8 mouse cellular contexts compared by ENCODE assay signal in genomic region chr19:54043851-54044250, GRCm38 (mm10). TPM values are rescaled to one million over a fixed set of nuclear protein-coding genes. Genes with fewer than 3 reads are reported as not detected.
DNase-seq lines count a peak whose midpoint lies in the region; ATAC-seq lines count a peak whose summit lies in the region.

Gene Adra2a (plus strand): TSS chr19:54044151.

- no peak for DNase-seq in kidney, adult 18-20 months
- DNase-seq in embryonic facial prominence, embryonic 10.5 days (ENCODE audit: low spot score): no peak
- DNase-seq in retina, embryonic 14.5 days (ENCODE audit: low spot score): no peak
- DNase-seq in cerebellum, postnatal 14 days: no peak
- DNase-seq in Muller cell, postnatal 12 days (ENCODE audit: inconsistent ontology term): no peak

- ATAC-seq in kidney, embryonic 15.5 days (replicated peaks; ENCODE audit: low FRiP score): no peak
- no peak for ATAC-seq in intestine, embryonic 15.5 days
- no peak for ATAC-seq in midbrain, embryonic 12.5 days (ENCODE audit: low FRiP score, low read depth)

- H3K27ac ChIP-seq in kidney, embryonic 15.5 days: peak within 1 kb of the TSS; percentile 42; the same call in 1 of the 2 replicates
- H3K27ac ChIP-seq in embryonic facial prominence, embryonic 10.5 days (replicated peaks): 0 out of 2 replicates have a peak within 1 kb of the TSS, but pooled peaks have one; percentile 31
- no peak within 1 kb of the TSS for H3K27ac ChIP-seq in intestine, embryonic 15.5 days
- 0 out of 2 replicates have a peak within 1 kb of the TSS, but pooled peaks have one; percentile 8 for H3K27ac ChIP-seq in midbrain, embryonic 12.5 days (replicated peaks)

- peaks cover 42% of the 10 kb centered on the region for H3K4me1 ChIP-seq in kidney, embryonic 15.5 days
- peaks cover 47% of the 10 kb centered on the region for H3K4me1 ChIP-seq in embryonic facial prominence, embryonic 10.5 days
- H3K4me1 ChIP-seq in intestine, embryonic 15.5 days (replicated peaks): peaks cover 39% of the 10 kb centered on the region
- peaks cover 28% of the 10 kb centered on the region for H3K4me1 ChIP-seq in midbrain, embryonic 12.5 days

- peaks cover 47% of the 10 kb centered on the region for H3K27me3 ChIP-seq in kidney, embryonic 15.5 days
- H3K27me3 ChIP-seq in embryonic facial prominence, embryonic 10.5 days (replicated peaks; ENCODE audit: low read depth, poor library complexity, severe bottlenecking): peaks cover 55% of the 10 kb centered on the region
- peaks cover 18% of the 10 kb centered on the region for H3K27me3 ChIP-seq in intestine, embryonic 15.5 days (replicated peaks)
- peaks cover 42% of the 10 kb centered on the region for H3K27me3 ChIP-seq in midbrain, embryonic 12.5 days

- 75% methylated on average over 5 of the region's 5 CpGs for WGBS in kidney, embryonic 15.5 days
- 75% methylated on average over 5 of the region's 5 CpGs for WGBS in embryonic facial prominence, embryonic 10.5 days
- WGBS in intestine, embryonic 15.5 days: 72% methylated on average over 5 of the region's 5 CpGs
- 76% methylated on average over 5 of the region's 5 CpGs for WGBS in midbrain, embryonic 12.5 days

- no peaks in the 10 kb centered on the region for H3K9me3 ChIP-seq in kidney, embryonic 15.5 days (replicated peaks)
- no peaks in the 10 kb centered on the region for H3K9me3 ChIP-seq in embryonic facial prominence, embryonic 10.5 days
- H3K9me3 ChIP-seq in intestine, embryonic 15.5 days: no peaks in the 10 kb centered on the region
- no peaks in the 10 kb centered on the region for H3K9me3 ChIP-seq in midbrain, embryonic 12.5 days

- H3K4me3 ChIP-seq in kidney, embryonic 15.5 days (replicated peaks): peak within 1 kb of the TSS; percentile 53
- H3K4me3 ChIP-seq in embryonic facial prominence, embryonic 10.5 days: peak within 1 kb of the TSS; percentile 68
- H3K4me3 ChIP-seq in intestine, embryonic 15.5 days (replicated peaks): peak within 1 kb of the TSS; percentile 60
- peak within 1 kb of the TSS; percentile 45 for H3K4me3 ChIP-seq in midbrain, embryonic 12.5 days

- H3K9ac ChIP-seq in kidney, embryonic 15.5 days: peak within 1 kb of the TSS; percentile 50
- H3K9ac ChIP-seq in intestine, embryonic 15.5 days: peak within 1 kb of the TSS; percentile 71
- H3K9ac ChIP-seq in midbrain, embryonic 12.5 days (replicated peaks): peak within 1 kb of the TSS; percentile 48

- H3K36me3 ChIP-seq in kidney, embryonic 15.5 days: no peaks in the 10 kb centered on the region
- no peaks in the 10 kb centered on the region for H3K36me3 ChIP-seq in embryonic facial prominence, embryonic 10.5 days (replicated peaks)
- no peaks in the 10 kb centered on the region for H3K36me3 ChIP-seq in intestine, embryonic 15.5 days
- H3K36me3 ChIP-seq in midbrain, embryonic 12.5 days: no peaks in the 10 kb centered on the region

- H3K4me2 ChIP-seq in kidney, embryonic 15.5 days: peak within 1 kb of the TSS; percentile 97
- H3K4me2 ChIP-seq in intestine, embryonic 15.5 days (replicated peaks): peak within 1 kb of the TSS; percentile 100
- peak within 1 kb of the TSS; percentile 85 for H3K4me2 ChIP-seq in midbrain, embryonic 12.5 days (replicated peaks)

RNA-seq across cellular contexts. Expression of gene Adra2a, which starts in this region (rescaled TPM):
- 0.89 and 1.2 TPM in 2 replicates for polyA plus RNA-seq in kidney, embryonic 15.5 days (2015; fragmentation: Nextera tagmentation; extraction: Ambion mirVana)
- 0.14 and 0.29 TPM in 2 replicates for polyA plus RNA-seq in embryonic facial prominence, embryonic 10.5 days (2016; fragmentation: Nextera tagmentation; extraction: Ambion mirVana)
- polyA plus RNA-seq in intestine, embryonic 15.5 days (2015; fragmentation: Nextera tagmentation; extraction: Ambion mirVana): 1.4 TPM in 2 replicates
- 2.3 and 3.1 TPM in 2 replicates for polyA plus RNA-seq in midbrain, embryonic 12.5 days (2016; fragmentation: Nextera tagmentation; extraction: Ambion mirVana)
